Mouse (Mus musculus): ENCODE results near the gene E130116L18Rik. TPM values are rescaled to one million over a fixed set of nuclear protein-coding genes. Genes with fewer than 3 reads are reported as not detected.
"Not testable (repeated sequence)": the region's sequence is repeated elsewhere in the genome, so short reads cannot be mapped to it uniquely, and the experiment has no call there.

The E130116L18Rik gene
- polyA plus RNA-seq, 1 experiment from 2014 or later, result not detected

GRCm38 (mm10) chr5:25181004-25181531 lies 41.9 kb downstream of the E130116L18Rik start, which contains the start of gene Galntl5:
Gene Galntl5, plus strand, starts transcription at chr5:25181460.
- Histone ChIP-seq H3K9me3 (replicated peaks) (peaks cover 4% of the 10 kb centered on the region), H3K4me1 (replicated peaks) (no peaks in the 10 kb centered on the region; the same call in 1 of the 2 replicates), H3K27me3 (replicated peaks) (no peaks in the 10 kb centered on the region), H3K4me2 (no peak within 1 kb of the TSS), H3K4me3 (no peak within 1 kb of the TSS), H3K27ac (ENCODE audit: poor library complexity, severe bottlenecking) (no peak within 1 kb of the TSS), H3K36me3 (no peaks in the 10 kb centered on the region), H3K9ac (no peak within 1 kb of the TSS)
- WGBS, result 77% methylated on average over 1 of the region's 1 CpGs
- no peak for ATAC-seq (ENCODE audit: insufficient number of reproducible peaks, low FRiP score)

DNA sequence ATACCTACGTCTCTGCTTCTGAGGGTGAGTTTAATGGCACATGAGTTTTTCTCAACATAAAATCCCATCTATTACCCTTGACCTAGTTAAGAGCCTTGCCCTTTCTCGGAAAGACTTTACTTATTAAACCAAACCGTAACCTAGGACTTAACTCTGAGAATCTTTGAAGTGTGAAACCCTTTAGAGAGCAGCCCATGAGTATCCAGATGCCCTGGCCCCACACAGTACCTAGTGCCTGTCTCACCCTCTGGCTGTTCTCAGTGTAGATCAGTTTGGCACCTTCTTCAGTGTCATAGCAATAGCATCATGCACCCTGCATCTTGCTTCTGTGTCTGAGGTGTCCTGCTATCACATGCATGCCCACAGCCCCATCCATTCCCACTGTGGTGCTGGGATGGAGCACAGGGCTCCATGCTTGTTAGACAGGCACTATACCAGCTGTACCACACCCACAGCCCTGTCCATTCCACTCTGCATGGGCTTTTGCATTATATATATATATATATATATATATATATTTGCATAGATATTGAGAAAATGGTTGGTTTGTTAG lies 42.9 kb downstream of the E130116L18Rik start:
- Histone ChIP-seq H3K4me2 (no peak overlapping the region), H3K4me3 (no peak overlapping the region), H3K9me3 (replicated peaks) (peaks cover 5% of the 10 kb centered on the region), H3K27me3 (replicated peaks) (no peaks in the 10 kb centered on the region), H3K4me1 (replicated peaks) (no peaks in the 10 kb centered on the region; the same call in 1 of the 2 replicates), H3K9ac (no peak overlapping the region), H3K36me3 (no peaks in the 10 kb centered on the region), H3K27ac (ENCODE audit: poor library complexity, severe bottlenecking) (no peak overlapping the region)
- ATAC-seq (ENCODE audit: insufficient number of reproducible peaks, low FRiP score), result no peak
- WGBS, result 86% methylated on average over 3 of the region's 3 CpGs

DNA sequence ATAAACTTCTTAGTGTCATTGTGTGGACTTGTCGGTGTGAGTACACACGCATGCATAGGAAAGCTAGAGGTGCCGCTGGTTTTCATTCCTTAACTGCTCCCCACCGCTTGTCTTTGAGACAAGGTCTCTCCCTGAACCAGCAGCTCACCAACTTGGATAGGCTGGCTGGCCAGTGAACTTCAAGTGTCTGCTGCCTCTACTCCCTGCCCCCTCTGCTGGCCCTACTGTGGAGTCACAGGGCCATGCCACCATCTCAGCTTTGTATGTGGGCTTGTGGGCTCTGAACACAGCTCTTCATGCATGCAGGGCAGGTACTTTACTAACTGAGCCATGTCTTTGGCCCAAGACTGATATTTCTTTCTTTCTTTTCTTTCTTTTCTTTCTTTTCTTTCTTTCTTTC lies 43.7 kb downstream of the E130116L18Rik start:
- no peak for ATAC-seq (ENCODE audit: insufficient number of reproducible peaks, low FRiP score)
- Histone ChIP-seq H3K9me3 (replicated peaks) (peaks cover 8% of the 10 kb centered on the region), H3K4me2 (no peak overlapping the region), H3K4me3 (no peak overlapping the region), H3K27me3 (replicated peaks) (no peaks in the 10 kb centered on the region), H3K4me1 (replicated peaks) (no peaks in the 10 kb centered on the region; the same call in 1 of the 2 replicates), H3K9ac (no peak overlapping the region), H3K27ac (ENCODE audit: poor library complexity, severe bottlenecking) (no peak overlapping the region), H3K36me3 (no peaks in the 10 kb centered on the region)
- 90% methylated on average over 4 of the region's 4 CpGs for WGBS

- H3K27me3 ChIP-seq (replicated peaks); H3K27ac ChIP-seq (ENCODE audit: poor library complexity, severe bottlenecking); H3K9me3 ChIP-seq (replicated peaks); H3K4me1 ChIP-seq (replicated peaks); H3K36me3 ChIP-seq; H3K4me2 ChIP-seq; ATAC-seq (ENCODE audit: insufficient number of reproducible peaks, low FRiP score); H3K9ac ChIP-seq; H3K4me3 ChIP-seq: not testable (repeated sequence)
- WGBS, result 97% methylated on average over 4 of the region's 4 CpGs
These were observed 44.4 kb downstream of the E130116L18Rik start for GRCm38 (mm10) chr5:25178543-25178942.

DNA sequence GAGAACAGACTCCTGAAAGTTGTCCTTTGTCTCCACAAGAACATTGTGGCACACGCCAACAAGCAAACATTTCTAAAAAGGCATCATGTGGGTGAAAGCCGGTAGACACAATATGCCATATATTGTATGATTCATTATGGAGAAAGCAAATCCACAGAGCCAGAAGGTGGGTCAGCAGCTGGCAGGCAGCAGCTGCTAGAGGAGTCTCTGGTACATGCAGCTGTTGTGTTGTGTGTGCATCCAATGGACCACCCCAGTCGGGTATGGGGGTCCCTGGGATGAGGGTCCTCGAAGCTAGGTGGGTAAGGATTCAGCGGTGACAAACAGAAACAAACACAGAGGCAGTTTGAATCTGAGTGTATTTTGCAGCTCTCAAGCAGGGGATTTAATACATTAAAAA lies 45.0 kb downstream of the E130116L18Rik start:
- H3K4me1 ChIP-seq (replicated peaks); H3K9ac ChIP-seq; H3K36me3 ChIP-seq; ATAC-seq (ENCODE audit: insufficient number of reproducible peaks, low FRiP score); H3K27me3 ChIP-seq (replicated peaks); H3K4me3 ChIP-seq; H3K27ac ChIP-seq (ENCODE audit: poor library complexity, severe bottlenecking); H3K4me2 ChIP-seq: not testable (repeated sequence)
- H3K9me3 ChIP-seq (replicated peaks), result peaks cover 13% of the 10 kb centered on the region
- 83% methylated on average over 5 of the region's 5 CpGs for WGBS

Other genes starting within 250 kb of the E130116L18Rik start
- 105 and 107 TPM in 2 replicates for gene Prkag2, start 122.5 kb downstream of the E130116L18Rik start, polyA plus RNA-seq (2016; fragmentation: Nextera tagmentation; extraction: Ambion mirVana)
- gene Galntl5, start 41.7 kb downstream of the E130116L18Rik start, polyA plus RNA-seq (2016; fragmentation: Nextera tagmentation; extraction: Ambion mirVana), result not detected in 2 replicates
- 39.7 and 43.6 TPM in 2 replicates for gene Galnt11, start 1.2 kb downstream of the E130116L18Rik start, polyA plus RNA-seq (2016; fragmentation: Nextera tagmentation; extraction: Ambion mirVana)

Data from heart, embryonic 12.5 days (tissue).